Mouse (Mus musculus) brain, embryonic 14.5 days (tissue): ENCODE measurements at regions not wholly inside any gene's neighbourhood (a gene's known extent, or its start where the extent isn't known, plus 50 kb on each side); places are given as distances from the start of the nearest gene placed in this dataset.

Source experiments
- CTCF ChIP-seq: fragments of 200-500 bp; IDR thresholded peaks from 2 replicates; pipeline ENCODE4 v1.5.1; 2012; ENCODE audit warnings: inconsistent platforms, mild to moderate bottlenecking, moderate library complexity, borderline replicate concordance; ENCODE audit not compliant: insufficient read depth, insufficient read length; ENCODE audit errors: extremely low read depth
- POLR2A ChIP-seq: fragments of 200-500 bp; IDR thresholded peaks from 2 replicates; pipeline ENCODE4 v1.6.1; 2012; ENCODE audit warnings: mild to moderate bottlenecking, inconsistent platforms, borderline replicate concordance; ENCODE audit not compliant: poor library complexity, insufficient read depth, insufficient read length, severe bottlenecking; ENCODE audit errors: extremely low read depth

DNA sequence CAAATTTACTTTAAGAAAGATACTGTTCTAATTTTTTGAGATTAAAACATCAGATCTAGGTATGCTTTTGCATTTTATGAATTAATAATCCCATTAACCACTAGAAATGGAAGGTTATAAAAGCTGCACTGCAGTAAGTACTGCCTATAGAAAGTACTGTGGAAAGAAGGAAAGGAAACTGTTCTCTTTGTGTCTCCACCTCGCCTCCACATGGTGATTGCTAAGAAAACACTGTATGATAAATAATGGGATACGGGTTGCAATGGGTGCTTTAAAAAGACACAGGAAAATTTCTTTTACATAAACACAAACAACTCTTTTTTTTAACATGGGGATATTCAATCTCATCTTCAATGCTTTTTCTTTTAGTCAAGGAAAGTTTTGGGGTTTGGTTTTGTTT, 519.2 kb upstream of the Sptlc3 start:
- TF ChIP-seq CTCF (no peak), POLR2A (no peak)
